Mouse (Mus musculus): ENCODE results near the gene 4430402I18Rik. TPM values are rescaled to one million over a fixed set of nuclear protein-coding genes. Genes with fewer than 3 reads are reported as not detected.

Gene 4430402I18Rik
- total RNA-seq, 2 experiments from 2014 or later, result 0.21 TPM; not detected in 1

DNA sequence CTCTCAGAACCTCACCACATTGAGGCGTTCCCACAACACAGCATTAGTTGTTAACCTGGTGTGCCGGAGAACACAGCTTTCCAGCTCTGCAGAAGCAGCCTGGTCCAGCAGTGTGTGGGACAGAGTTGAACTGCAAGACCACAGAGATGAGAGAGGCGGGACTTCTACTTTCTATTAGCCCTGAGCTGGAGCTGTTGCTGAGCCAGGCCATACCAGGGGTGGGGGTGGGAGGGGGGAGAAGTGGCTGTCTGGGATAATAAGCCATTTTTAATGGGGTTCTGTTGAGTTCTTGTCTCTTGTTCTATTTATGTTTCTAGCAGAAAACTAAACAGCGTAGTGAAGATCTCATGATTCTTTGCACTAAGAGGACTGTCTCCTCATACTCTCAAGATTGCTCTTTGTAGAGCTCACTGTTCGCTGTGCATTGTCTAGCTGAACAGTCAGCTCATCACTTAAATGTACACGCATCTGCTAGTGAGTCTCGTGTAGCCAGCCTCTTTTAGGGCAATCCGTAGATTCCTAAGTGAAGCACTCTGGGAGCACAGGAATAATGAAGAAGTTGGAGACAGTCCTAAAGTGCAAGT lies 64.0 kb downstream of the 4430402I18Rik start:
- ATAC-seq (replicated peaks; ENCODE audit: poor library complexity), result no peak

DNA sequence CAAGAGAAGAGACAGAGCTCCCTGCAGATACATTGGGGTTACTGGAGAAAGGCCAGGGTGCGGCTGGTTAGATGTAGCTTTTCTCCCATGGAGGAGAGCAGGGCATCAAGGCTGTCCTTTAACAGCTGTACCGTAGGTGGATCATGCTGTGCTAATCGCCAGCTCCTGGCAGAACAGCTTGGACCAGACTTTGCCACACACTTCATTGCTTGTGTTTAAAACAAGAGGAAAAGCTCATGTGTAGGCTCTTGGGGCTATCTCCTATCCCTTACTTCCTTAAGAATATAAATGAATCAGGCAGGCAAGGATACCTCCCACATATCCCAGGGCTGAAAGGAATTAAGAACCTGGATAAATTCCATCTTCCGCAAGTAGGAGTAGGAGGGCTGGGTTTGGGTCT lies 64.8 kb downstream of the 4430402I18Rik start:
- ATAC-seq (replicated peaks; ENCODE audit: poor library complexity), result no peak

DNA sequence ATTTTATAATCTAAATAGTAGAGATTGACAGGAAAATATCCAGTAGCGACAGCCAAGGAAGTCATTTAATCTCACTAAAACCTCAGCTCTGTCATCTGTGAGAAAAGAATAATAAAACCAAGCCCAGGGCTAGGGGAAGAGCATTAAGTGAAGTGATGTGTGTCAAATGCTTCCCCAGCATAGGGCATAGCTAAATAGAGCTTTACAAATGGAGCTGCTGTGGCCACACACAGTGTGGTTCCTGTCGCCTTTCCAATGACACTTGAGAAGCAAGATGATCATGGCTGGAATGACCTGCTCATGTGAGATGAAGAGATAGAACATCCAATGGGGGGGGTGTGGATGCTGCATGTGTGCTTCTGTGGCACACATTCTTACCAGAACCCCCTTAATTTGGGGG lies 65.5 kb downstream of the 4430402I18Rik start:
- ATAC-seq (replicated peaks; ENCODE audit: poor library complexity), result no peak

DNA sequence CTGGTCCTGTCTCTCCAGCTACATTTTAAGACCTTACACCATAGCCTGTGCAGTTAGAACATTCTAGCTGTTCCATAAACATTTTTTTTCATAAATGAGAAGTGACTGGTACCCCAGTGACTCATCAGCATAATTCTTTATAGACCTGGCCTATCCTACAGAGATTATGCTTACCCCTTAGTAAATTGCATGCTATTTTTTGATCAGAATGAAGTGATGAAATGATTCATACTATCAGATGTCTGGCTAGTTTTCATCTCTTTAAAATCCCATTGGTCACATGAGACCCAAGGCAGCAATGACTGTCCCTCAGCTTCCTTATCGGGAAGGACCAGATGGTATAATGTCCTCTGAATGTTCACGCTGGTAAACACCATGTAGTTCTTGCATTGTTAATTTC lies 66.8 kb downstream of the 4430402I18Rik start:
- ATAC-seq (replicated peaks; ENCODE audit: poor library complexity), result no peak

DNA sequence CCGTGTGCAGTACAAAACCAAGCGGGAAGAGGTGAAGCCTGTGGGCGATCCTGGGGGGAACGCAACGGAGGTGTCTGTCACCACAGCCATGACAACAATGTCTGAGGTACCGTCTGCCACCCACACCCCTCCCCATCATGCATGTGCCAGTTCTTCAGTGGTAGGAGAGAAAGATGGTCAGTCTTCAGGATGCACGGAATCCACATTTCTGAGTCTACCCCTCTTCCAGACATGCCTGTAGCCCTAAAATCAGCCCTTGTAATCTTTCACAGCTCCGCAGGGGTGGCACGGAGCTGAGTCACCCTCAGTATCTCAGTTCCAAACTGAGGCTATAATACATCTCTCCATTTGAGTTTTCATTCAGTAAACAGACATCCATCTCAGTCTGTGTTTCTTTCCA lies 70.1 kb downstream of the 4430402I18Rik start:
- ATAC-seq (replicated peaks; ENCODE audit: poor library complexity), result no peak

DNA sequence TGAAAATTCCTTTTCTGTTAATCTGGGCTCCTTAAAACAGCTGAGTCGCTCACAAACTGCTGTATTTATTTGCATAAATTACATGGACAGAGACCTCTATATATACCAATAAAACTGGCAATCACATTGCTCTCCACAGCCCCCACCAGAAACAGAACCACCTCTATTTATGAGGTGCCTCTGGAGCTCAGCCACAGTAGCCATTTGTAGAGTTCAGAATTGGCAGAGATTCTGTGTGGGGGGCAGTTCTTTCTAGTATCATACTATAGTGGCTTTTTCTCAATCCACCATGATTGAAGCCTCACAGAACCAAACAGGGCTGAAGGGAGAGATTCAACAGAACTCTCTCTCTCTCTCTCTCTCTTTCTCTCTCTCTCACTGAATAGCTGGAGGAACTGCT lies 71.0 kb downstream of the 4430402I18Rik start:
- ATAC-seq (replicated peaks; ENCODE audit: poor library complexity), result no peak

DNA sequence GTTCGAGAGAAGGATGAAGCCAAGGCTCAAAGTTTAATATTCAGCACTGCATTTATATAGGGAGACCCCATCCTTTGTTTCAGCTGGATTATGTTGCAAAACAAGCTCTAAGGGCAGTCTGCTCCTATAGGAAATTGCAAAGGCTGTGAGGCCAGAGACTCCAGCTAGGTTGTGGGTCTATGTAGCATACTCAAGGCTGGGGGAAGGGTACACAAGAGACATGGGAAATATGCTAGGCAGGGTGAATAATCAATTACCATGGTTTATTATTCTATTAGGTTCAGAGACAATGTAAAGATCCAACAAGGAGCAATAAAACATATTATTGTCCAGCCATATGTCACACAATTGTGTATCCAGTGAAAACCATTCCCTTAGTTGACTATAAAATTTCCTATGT lies 75.7 kb downstream of the 4430402I18Rik start:
- no peak for ATAC-seq (replicated peaks; ENCODE audit: poor library complexity)

DNA sequence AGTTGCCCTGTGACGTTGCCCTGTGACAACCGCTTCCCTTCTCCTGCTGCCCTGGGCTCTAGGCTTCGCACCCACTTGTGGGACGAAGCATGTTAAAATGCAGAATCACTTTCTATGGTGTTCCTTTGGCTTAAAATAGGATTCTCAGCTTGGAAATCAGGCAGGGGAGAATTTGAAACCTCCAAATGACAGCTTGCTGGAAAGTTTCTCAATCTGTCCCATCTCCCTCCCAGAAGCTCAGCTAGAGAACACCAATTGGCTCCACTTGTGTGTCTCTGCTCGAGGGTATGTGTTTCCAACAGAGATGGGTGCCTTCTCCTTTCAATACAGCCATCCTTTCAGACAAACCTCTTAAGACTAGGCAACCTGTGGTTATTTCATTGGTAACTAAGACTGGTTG lies 76.4 kb downstream of the 4430402I18Rik start:
- ATAC-seq (replicated peaks; ENCODE audit: poor library complexity), result no peak

DNA sequence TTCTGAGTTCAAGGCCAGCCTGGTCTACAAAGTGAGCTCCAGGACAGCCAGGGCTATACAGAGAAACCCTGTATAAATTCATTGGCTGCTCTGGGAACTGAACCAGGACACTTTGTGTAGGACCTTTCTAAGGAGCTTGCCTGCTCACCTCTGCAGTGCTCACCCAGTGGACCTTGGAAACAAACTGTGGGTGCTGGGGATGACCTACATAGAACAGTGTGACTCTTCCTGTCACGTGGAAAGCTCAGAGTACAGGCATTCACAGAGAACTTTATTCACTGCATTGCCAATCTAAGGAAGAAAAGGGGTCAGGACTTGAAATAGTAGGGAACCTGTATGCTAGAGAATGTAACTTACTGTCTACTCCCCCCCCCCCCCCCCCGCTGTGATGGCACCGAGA lies 78.3 kb downstream of the 4430402I18Rik start:
- ATAC-seq (replicated peaks; ENCODE audit: poor library complexity), result no peak

DNA sequence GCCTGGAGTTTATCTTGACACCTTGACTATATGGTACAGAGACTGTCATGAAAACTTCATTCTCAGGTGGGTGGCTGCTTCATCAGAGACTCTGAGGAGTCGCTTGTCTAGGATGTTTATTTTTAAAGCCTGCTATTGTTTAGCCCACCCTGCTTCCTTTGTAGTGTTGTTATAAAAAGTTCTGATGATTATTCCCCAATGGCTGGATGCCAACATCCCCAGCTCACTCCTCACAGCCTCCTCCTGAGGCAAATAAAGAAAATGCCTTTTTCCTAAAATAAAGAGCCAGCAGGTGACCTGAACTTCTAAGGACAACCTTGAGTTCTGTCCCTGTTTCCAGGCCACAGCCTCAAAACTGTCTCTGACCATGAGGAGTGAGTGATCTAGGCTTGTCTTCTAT lies 79.1 kb downstream of the 4430402I18Rik start:
- no peak for ATAC-seq (replicated peaks; ENCODE audit: poor library complexity)

DNA sequence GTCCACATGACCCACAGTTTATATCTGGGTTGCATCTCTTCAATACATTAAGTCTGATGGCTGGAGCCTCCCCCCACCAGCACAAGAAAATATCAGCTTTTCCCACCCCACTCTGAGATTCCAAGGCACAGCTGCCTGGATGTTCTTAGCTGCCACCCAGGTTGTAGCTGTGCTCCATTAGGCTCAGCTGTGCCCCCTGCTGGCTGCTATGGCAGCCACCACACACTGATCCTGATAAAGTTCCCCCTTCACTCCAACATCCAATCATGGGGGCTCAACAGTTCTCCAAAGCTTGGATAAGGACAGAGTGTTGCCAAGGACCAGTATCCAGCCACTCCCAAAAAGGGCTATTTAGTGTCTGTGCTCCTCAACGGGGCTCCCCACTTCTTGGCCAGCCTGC lies 84.5 kb downstream of the 4430402I18Rik start:
- ATAC-seq (replicated peaks; ENCODE audit: poor library complexity), result peak; percentile 46; the same call in 1 of the 2 replicates

DNA sequence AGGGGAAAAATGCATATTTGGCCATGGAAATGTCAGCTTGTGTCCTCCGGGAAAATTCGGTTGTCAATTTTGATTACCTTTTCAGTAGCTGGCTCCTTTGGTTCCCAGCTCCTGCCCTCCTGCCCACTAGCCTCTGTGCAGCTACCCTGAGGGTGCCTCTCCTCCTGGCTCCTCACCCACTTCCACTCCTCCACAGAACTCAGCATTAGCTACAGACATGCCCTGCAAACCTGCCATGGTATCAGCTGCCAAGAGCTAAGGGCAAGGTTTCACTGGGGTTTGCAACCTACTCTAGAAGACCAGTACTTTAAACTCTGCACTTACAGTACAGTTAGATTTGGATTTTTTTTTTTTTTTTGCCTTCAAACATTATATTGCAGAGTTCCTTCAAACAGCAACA lies 88.1 kb downstream of the 4430402I18Rik start:
- ATAC-seq (replicated peaks; ENCODE audit: poor library complexity), result no peak

DNA sequence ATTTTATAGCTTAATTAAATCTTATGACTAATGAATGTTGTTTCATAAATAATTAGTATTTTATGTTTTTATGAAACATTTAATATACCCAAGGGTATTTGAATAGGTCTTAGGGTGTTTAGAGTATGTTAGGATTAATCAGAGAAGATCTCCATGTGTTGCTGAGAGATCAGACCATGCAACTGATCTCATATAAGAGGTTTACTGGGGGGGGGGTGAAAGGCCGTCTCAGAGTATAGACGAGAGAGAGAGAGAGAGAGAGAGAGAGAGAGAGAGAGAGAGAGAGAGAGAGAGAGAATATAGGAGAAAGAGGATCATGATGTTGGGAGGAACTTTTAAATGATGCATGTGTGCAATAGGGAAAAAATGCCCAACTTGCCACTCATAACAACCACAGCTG lies 97.2 kb downstream of the 4430402I18Rik start:
- ATAC-seq (replicated peaks; ENCODE audit: poor library complexity), result no peak

DNA sequence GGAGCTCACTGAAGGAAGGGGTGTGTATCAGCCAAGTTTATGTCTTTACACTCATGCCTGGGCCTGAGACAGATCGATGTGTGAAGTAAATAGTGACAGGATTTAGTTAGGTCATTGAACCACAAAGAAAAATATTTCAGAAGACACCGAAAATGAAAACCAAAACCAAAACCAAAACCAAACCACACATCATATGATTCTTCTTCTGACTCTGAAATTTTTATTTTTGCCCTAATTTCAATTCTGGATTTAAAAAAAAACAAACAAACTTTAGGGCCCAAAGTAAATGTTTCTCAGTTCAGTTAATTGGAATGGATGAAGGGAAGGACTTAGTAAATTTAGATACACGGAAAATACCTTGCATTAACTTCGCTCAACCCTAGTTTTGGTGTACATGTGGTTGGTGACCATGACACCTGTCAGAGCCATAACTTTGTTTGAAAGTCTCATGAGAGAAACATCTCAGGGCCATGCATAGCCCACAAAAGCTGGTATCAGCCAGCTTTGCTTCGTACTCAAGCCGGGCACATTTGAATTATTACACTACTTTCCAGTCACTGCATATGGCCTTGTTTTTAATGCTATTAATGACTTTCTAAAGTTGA lies 98.2 kb downstream of the 4430402I18Rik start:
- no peak for ATAC-seq (replicated peaks; ENCODE audit: poor library complexity)

DNA sequence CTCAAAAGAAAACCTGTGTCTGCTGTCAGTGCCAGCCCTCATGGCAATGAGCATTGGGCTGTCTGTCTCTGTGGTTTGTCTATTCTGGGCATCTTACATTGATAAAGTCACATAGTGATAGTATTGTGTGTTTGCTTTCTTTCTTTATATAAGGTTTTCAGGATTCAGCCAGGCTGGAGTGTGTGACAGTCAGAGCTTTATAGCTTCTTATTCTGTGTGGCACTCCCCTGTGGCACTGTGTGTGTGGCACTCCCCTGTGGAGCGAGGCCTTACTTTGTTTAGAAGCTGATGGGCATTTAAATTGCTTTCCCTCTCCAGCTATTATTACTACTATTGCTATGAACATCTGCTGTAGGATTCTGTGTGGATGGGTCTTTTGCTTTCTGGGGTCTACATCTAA lies 102.1 kb downstream of the 4430402I18Rik start:
- no peak for ATAC-seq (replicated peaks; ENCODE audit: poor library complexity)

DNA sequence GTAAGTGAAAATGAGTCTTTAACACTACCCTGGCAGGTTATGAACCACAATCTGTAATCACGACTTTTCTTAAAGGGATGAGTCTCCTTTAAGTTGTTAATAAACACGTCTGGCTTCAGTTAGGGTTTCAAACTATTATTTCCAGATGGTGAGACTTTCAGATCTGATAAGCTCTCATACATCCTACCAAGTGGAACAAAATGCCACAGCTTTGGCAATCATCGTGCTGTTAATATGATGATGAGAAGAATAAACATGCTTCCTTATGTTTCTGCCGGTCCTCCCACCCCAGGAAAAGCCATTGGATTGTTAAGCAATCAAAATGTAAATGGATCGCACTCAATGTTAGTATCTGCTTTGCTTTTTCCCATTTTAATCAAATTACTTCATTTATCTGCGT lies 102.6 kb downstream of the 4430402I18Rik start:
- ATAC-seq (replicated peaks; ENCODE audit: poor library complexity), result no peak

DNA sequence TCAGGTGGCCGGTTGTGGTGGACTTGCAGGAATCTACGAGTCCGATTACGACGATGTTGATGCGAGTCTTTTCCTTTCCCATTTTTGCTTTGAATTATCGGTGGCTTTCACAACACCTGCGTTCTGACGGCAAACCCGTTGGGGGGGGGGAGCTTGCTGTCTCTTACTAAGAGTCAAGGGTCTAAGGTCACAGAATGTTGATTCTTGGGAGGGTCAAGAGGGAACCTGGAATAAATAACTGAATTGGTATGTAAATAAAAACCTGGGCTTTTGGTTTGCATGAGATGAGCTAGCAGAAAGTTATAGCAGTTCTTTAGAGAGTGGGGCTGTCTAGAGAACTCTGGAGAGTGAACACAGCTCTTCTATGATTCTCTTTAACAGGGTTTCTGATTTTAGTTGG lies 104.0 kb downstream of the 4430402I18Rik start:
- ATAC-seq (replicated peaks; ENCODE audit: poor library complexity), result no peak

DNA sequence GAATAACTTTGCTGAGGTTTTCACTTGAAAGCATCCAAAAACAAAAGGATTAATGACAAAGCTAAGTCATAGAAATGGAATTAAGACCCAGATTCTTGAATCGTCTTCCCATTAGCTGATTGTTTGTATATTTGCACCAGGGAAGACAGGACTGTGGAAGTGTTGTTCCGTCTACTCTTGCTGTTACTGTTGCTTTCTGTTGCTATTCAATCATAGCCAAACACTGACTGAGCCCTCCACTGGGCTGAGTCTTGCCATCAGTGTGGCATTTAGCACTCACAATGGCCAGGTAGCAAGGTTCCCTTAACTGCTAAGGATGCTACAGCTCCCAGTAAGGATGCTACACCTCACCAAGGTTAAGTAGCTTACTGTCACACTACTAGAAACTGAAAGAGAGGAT lies 107.4 kb downstream of the 4430402I18Rik start:
- no peak for ATAC-seq (replicated peaks; ENCODE audit: poor library complexity)

DNA sequence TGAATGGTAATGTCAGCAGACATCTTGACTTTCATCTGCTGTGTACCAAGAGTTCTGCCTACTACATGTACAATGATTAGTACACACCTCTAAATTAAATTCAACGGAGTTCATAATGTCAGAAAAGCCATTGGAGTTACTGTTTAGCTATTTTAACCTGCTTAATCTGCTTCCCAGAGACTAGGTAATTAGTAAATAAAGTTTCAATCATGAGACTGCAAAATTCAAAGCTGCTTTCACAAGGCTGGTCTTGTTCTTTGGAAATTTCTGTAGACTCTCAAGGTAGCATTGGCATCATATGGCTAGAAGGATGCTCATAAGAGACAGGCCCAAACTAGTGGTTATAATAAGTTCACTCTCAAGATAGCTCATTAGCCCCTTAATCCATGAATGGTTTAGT lies 112.8 kb downstream of the 4430402I18Rik start:
- no peak for ATAC-seq (replicated peaks; ENCODE audit: poor library complexity)

DNA sequence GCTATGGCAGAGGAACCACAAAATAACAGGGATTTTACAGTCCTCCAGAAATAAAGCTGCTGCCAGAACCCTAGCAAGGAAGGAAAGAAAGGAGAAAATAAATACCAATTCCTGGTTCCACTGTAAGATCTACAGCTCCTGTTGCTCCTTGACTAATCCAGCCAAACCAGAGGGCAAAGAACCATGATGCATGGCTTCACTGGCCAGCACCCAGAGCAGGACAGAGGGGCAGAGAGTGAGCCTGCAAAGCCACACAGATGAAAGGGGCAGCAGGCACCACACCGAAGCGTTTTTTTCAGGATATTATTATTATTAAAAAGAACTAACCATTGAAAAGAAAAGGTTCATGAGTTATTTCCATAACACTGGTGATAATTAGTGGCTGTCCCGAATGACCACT lies 115.6 kb downstream of the 4430402I18Rik start:
- ATAC-seq (replicated peaks; ENCODE audit: poor library complexity), result no peak

DNA sequence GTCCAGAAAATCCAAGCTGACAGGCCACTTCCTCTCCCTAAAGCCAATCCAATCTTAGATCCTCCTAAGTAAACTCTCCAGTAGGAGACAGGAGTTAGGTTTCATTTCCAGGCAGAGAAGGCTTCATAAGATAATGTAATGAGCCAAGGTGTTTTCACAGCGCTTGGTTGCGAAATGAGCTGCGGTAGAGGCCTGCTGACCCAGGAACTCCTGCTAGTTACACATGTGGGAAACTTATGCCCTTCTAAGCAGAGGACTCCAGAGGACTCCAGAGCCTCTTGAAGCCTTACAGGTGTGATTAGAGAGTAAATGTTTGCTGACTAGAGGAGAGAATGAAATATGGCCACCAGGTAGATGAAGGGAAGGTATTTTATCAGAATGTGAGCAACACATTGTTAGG lies 117.1 kb downstream of the 4430402I18Rik start:
- ATAC-seq (replicated peaks; ENCODE audit: poor library complexity), result no peak

DNA sequence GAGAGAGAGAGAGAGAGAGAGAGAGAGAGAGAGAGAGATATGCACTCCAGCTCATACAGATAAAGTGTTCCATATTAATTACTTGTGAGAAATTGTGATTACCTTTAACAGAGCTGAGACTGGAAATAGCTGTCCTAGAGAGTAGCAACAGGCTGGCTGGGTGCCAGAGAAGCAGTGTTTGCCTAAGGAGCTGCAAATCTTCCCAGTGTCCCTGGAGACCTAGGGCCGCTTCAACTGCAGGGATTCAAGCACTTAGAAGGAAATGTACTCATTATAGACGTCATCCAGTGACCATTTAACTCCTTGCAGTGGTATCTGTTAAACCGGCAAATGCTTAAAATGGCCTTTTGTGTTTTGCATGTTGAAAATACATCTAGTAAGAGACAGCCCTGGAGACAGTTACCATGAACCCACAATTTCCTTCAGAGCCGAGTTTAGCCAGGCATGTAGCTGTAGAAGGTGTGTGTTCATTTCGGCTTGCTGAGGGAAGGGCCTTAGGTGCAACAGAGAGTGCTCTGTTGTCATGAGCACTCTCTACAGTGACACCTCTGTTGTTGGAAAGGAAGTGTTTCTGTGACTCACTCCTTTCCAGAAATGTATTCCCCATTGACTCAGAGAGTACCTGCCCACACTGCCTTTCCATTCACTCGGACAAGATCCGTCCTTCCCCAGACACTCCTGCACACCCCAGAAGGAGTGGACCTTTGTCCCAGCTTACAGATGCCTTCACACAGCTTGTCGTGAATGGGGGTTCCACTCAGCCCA lies 122.5 kb downstream of the 4430402I18Rik start:
- no peak for ATAC-seq (replicated peaks; ENCODE audit: poor library complexity)
